Mouse (Mus musculus): ENCODE measurements at regions not wholly inside any gene's neighbourhood (a gene's known extent, or its start where the extent isn't known, plus 50 kb on each side); places are given as distances from the start of the nearest gene placed in this dataset.

- TF ChIP-seq POLR2A (IDR thresholded peaks at IDR 0.05; ENCODE audit: low read depth, low read length) = no peak
- TF ChIP-seq CTCF (IDR thresholded peaks at IDR 0.05; ENCODE audit: extremely low read depth, insufficient read length, insufficient replicate concordance, low read depth, low read length) = no peak
Observed at GRCm38 (mm10) chr10:126071714-126072057, 105.7 kb downstream of the Lrig3 start.
